Mouse (Mus musculus) lung, embryonic 14.5 days (tissue): Measurements from ENCODE around the gene Car6. TPM values are rescaled to one million over a fixed set of nuclear protein-coding genes. Genes with fewer than 3 reads are reported as not detected.
A peak's percentile ranks its signal among the peaks of the same experiment; 100 is the strongest.

Experiments
- ATAC-seq: fragments of 200-750 bp; cut with Nextera tagmentation; 2 replicates; pipeline ENCODE4 v1.8.0; 2017; ENCODE audit warnings: mild to moderate bottlenecking, moderate TSS enrichment, moderate library complexity; ENCODE audit not compliant: insufficient read depth
- DNase-seq: peaks from one replicate; pipeline ENCODE4 v3.0.0-alpha.2; 2015
- H3K27ac ChIP-seq: fragments of 300-500 bp; sonication (generic); 2 replicates; pipeline ENCODE4 v1.5.1; 2014; ENCODE audit warnings: low read depth, mild to moderate bottlenecking, moderate library complexity
- H3K27me3 ChIP-seq: fragments of 300-500 bp; sonication (generic); 2 replicates; pipeline ENCODE4 v1.6.1; 2014; ENCODE audit warnings: low read length, control low read depth; ENCODE audit not compliant: insufficient read depth
- H3K36me3 ChIP-seq: fragments of 300-500 bp; sonication (generic); 2 replicates; pipeline ENCODE4 v1.6.1; 2014; ENCODE audit warnings: control low read depth; ENCODE audit not compliant: insufficient read depth
- H3K4me1 ChIP-seq: fragments of 300-500 bp; sonication (generic); 2 replicates; pipeline ENCODE4 v1.6.1; 2014; ENCODE audit warnings: antibody characterized with exemption, control low read depth; ENCODE audit not compliant: insufficient read depth
- H3K4me2 ChIP-seq: fragments of 300-500 bp; sonication (generic); 2 replicates; pipeline ENCODE4 v1.6.1; 2014; ENCODE audit warnings: mild to moderate bottlenecking
- H3K4me3 ChIP-seq: fragments of 300-500 bp; sonication (generic); 2 replicates; pipeline ENCODE4 v1.5.1; 2014; ENCODE audit warnings: low read depth, low read length
- H3K9ac ChIP-seq: fragments of 300-500 bp; sonication (generic); 2 replicates; pipeline ENCODE4 v1.6.1; 2014
- H3K9me3 ChIP-seq: fragments of 300-500 bp; sonication (generic); 2 replicates; pipeline ENCODE4 v1.6.1; 2016; ENCODE audit warnings: low read depth, low read length, control low read depth
- CTCF ChIP-seq: IDR thresholded peaks from 2 replicates; pipeline ENCODE4 v1.5.1; 2016; ENCODE audit warnings: antibody characterized with exemption, low read depth
- WGBS: fragments of 180-500 bp; shearing (Covaris S2); extraction: QIAGEN DNeasy Blood & Tissue Kit; methylation state at CpG from one replicate; pipeline ENCODE4 v1.1.7; 2014; 5-methylcytosine and 5-hydroxymethylcytosine counted together
- polyA plus RNA-seq: library from polyadenylated mRNA; unstranded; fragments of >200 nt; fragmentation: Nextera tagmentation; extraction: Ambion mirVana; gene quantifications from 2 replicates; pipeline ENCODE4 v1.2.1, GENCODE M21; 2014

The Car6 gene
- polyA plus RNA-seq, 1 experiment from 2014 or later = not detected

DNA sequence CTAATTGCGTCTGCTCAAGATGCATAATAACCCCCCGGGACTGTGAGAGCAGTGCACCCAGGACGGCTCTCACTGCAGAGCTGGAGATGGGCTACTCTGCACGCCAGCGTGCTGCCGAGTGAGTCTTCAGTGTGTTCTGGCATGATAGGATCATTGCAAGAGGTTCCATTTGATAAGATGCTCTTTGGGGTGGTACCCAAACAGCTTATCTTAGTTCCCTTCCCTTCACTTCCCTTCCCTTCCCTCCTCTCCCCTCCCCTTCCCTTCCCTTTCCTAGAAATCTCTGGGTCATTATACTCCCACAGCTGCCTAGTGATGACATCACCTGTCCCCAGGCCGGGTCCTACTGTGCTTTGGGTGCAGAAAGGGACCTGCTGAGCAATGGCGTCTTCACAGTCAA is 29.0 kb downstream of the Car6 start:
- no peak overlapping the region for H3K9ac ChIP-seq
- no peak for ATAC-seq
- H3K27ac ChIP-seq = no peak overlapping the region
- H3K4me2 ChIP-seq = no peak overlapping the region
- H3K27me3 ChIP-seq = no peaks in the 10 kb centered on the region
- H3K4me1 ChIP-seq = no peaks in the 10 kb centered on the region
- H3K9me3 ChIP-seq = no peaks in the 10 kb centered on the region
- H3K36me3 ChIP-seq = no peaks in the 10 kb centered on the region
- DNase-seq = no peak
- 62% methylated on average over 8 of the region's 8 CpGs for WGBS
- no peak for TF ChIP-seq CTCF
- no peak overlapping the region for H3K4me3 ChIP-seq

DNA sequence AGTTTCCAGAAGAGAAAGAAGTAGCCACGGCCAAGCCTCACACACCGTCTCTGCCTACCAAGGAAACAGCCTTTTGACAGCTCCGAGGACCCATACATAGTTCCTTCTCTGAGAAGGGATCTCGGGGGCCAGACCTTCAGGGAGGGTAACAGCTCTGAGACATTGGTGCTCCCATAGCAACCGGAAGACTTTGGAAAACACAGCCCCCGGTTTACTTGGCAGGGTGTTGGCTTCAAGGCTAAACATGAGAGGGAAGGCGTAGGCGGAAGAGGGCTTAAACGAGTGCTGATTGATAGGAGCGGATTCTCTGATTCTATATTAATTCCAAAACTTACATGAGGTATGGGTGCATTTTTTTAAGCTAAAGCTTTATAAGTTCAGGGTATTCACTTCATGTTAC is 32.7 kb downstream of the Car6 start:
- ATAC-seq (no peak), DNase-seq (peak; percentile 25)
- TF ChIP-seq CTCF = no peak
- Histone ChIP-seq H3K9me3 (no peaks in the 10 kb centered on the region), H3K27me3 (no peaks in the 10 kb centered on the region), H3K4me2 (no peak overlapping the region), H3K27ac (no peak overlapping the region), H3K4me3 (no peak overlapping the region), H3K9ac (no peak overlapping the region), H3K36me3 (no peaks in the 10 kb centered on the region), H3K4me1 (no peaks in the 10 kb centered on the region)
- 63% methylated on average over 10 of the region's 10 CpGs for WGBS

DNA sequence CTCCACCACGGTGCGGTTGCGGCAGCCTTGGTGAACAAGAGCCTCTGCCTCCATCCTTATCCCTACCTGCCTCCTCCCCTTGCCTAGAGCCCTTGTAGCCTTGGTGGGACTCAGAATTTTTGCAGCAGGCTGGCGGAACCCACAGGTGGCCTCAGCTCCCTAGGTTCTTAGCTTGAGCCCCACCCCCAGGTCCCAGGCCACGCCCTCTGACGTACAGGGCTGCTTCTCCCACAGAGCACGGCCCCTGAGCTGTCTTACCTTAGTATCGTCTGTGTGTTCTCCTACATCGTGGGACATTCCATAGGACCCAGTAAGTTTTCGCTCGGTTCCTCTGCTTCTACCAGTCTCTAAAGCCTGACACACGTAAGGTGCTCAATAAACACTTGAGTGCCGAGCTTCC is 36.3 kb downstream of the Car6 start:
- Histone ChIP-seq H3K4me3 (0 out of 2 replicates have a peak overlapping the region, but pooled peaks have one; percentile 9), H3K36me3 (no peaks in the 10 kb centered on the region), H3K27ac (no peak overlapping the region), H3K4me1 (no peaks in the 10 kb centered on the region), H3K9ac (no peak overlapping the region), H3K27me3 (no peaks in the 10 kb centered on the region), H3K4me2 (peak overlapping the region; percentile 40; the same call in 1 of the 2 replicates), H3K9me3 (no peaks in the 10 kb centered on the region)
- ATAC-seq = no peak
- DNase-seq = peak; percentile 39
- WGBS = 34% methylated on average over 13 of the region's 13 CpGs
- TF ChIP-seq CTCF = no peak

DNA sequence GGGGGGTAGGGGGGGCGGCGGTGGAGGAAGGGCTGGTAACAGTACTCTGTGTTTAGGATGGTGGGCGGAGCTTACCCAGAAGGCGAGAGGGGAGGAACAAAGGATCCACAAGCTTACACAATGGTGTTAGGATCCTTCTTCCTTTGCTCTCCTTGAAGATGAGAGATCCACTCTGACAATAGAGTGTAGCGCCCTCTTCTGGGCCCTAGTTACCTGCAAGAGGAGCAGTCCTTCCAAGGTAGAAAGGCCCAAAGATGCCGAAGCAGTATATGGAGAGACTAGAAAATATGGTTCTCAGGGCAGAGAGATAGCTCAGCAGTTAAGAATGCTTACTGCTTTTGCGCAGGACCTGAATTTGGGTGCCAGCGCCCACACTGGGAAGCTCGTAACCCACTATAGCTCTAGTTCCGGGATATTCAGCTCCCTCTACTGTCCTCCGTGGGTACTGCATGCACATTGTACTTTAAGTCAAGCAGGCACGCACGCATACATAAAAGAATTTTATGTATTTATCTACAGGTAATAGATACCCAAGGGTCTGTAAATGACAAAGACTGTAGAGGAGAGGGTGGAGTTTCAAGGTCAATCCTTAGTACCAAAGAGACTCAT is 38.5 kb downstream of the Car6 start:
- Histone ChIP-seq H3K4me1 (no peaks in the 10 kb centered on the region), H3K27ac (no peak overlapping the region), H3K27me3 (no peaks in the 10 kb centered on the region), H3K36me3 (no peaks in the 10 kb centered on the region), H3K4me3 (no peak overlapping the region), H3K9me3 (no peaks in the 10 kb centered on the region), H3K9ac (no peak overlapping the region), H3K4me2 (no peak overlapping the region)
- DNase-seq (no peak), ATAC-seq (no peak)
- 72% methylated on average over 13 of the region's 13 CpGs for WGBS
- peak; percentile 46 for TF ChIP-seq CTCF

DNA sequence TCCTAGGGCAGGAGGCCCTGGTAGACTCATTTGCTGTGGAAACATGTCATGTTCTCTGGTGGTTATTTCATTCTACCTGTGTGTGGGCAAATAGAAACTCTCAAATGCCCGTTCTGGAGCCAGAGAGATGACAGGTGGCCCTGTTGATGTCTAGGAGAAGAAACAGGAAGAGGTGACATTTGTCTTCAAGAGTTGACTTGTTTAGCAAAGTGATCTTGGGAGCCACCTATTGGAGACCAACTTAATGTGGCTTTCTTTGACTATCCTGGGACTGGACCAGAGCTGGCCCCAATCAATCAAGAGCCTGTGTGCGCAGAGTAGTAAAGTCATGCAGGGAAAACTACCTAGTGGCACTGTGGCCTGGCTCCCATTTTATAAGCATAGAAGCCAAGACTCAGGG is 41.7 kb downstream of the Car6 start:
- Histone ChIP-seq H3K4me1 (no peaks in the 10 kb centered on the region), H3K4me2 (no peak overlapping the region), H3K9ac (no peak overlapping the region), H3K4me3 (no peak overlapping the region), H3K27ac (no peak overlapping the region), H3K9me3 (no peaks in the 10 kb centered on the region), H3K27me3 (no peaks in the 10 kb centered on the region), H3K36me3 (no peaks in the 10 kb centered on the region)
- WGBS = 77% methylated on average over 2 of the region's 2 CpGs
- no peak for ATAC-seq
- TF ChIP-seq CTCF = no peak
- no peak for DNase-seq

DNA sequence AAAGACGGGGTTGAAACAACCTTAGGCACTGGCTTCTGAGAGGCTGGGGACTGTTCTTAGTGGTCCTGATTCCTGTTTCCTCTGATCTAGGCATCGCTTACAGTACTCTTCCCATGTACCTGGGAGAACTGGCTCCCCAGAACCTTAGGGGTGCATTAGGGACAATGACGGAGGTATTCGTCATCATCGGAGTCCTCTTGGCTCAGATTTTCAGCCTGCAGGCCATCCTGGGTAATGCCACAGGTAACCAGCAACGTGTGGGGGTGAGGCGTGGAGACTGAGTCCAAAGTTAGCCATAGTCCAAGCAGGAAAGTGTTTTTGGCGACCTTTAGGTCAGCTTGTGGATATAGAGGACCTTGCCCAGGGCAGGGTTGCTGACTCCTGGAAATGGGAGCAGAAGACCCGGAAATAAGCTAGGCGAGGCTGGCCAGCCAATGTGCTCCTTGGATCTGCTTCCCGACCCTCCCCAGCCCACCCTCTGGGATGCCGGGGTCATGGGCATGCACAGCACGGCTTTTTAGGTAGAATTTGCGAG is 43.7 kb downstream of the Car6 start:
- ATAC-seq (no peak), DNase-seq (no peak)
- TF ChIP-seq CTCF = no peak
- Histone ChIP-seq H3K4me3 (no peak overlapping the region), H3K36me3 (no peaks in the 10 kb centered on the region), H3K4me2 (no peak overlapping the region), H3K27ac (no peak overlapping the region), H3K27me3 (no peaks in the 10 kb centered on the region), H3K9me3 (no peaks in the 10 kb centered on the region), H3K9ac (no peak overlapping the region), H3K4me1 (no peaks in the 10 kb centered on the region)
- whole genome bisulfite sequencing = 65% methylated on average over 14 of the region's 14 CpGs

DNA sequence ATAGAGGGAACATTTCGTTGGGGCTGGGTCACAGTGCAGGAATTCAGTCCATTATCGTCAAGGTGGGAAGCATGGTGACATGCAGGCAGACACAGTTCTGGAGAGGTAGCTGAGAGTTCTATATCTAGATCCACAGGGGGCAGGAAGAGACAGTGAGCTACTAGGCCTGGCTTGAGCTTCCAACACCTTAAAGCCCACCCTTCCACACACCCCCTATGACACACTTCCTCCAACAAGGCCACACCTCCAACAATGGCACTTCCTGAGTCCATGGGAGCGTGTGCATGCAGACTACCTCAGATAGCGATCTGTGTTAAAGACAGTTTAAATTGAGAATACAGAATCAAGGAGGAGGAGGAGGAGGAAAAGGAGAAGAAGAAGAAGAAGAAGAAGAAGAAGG is 45.4 kb downstream of the Car6 start:
- Histone ChIP-seq H3K27ac (no peak overlapping the region), H3K27me3 (no peaks in the 10 kb centered on the region), H3K9ac (no peak overlapping the region), H3K36me3 (no peaks in the 10 kb centered on the region), H3K4me1 (no peaks in the 10 kb centered on the region), H3K9me3 (no peaks in the 10 kb centered on the region), H3K4me2 (no peak overlapping the region), H3K4me3 (no peak overlapping the region)
- no peak for ATAC-seq
- no peak for TF ChIP-seq CTCF
- 74% methylated on average over 4 of the region's 4 CpGs for WGBS
- DNase-seq = no peak
